Mouse (Mus musculus) hindbrain, embryonic 15.5 days (tissue): Measurements from ENCODE around the gene Atoh8. TPM values are rescaled to one million over a fixed set of nuclear protein-coding genes. Genes with fewer than 3 reads are reported as not detected.

Experiments used
- ATAC-seq: fragments of 200-750 bp; cut with Nextera tagmentation; 2 replicates; pipeline ENCODE4 v1.8.0; 2017; ENCODE audit warnings: low read depth, moderate number of reproducible peaks, moderate TSS enrichment; ENCODE audit not compliant: low FRiP score
- H3K27ac ChIP-seq: fragments of 300-500 bp; sonication (generic); replicated peaks from 2 replicates; pipeline ENCODE4 v1.5.1; 2015; ENCODE audit warnings: mild to moderate bottlenecking, inconsistent platforms
- H3K27me3 ChIP-seq: fragments of 300-500 bp; sonication (generic); 2 replicates; pipeline ENCODE4 v1.6.1; 2015; ENCODE audit warnings: control low read depth, inconsistent platforms
- H3K36me3 ChIP-seq: fragments of 300-500 bp; sonication (generic); 2 replicates; pipeline ENCODE4 v1.6.1; 2015; ENCODE audit warnings: control low read depth, inconsistent platforms
- H3K4me1 ChIP-seq: fragments of 300-500 bp; sonication (generic); replicated peaks from 2 replicates; pipeline ENCODE4 v1.6.1; 2015; ENCODE audit warnings: control low read depth, inconsistent platforms
- H3K4me2 ChIP-seq: fragments of 300-500 bp; sonication (generic); 2 replicates; pipeline ENCODE4 v1.6.1; 2015; ENCODE audit warnings: moderate library complexity, mild to moderate bottlenecking, inconsistent platforms
- H3K4me3 ChIP-seq: fragments of 300-500 bp; sonication (generic); 2 replicates; pipeline ENCODE4 v1.5.1; 2015; ENCODE audit warnings: mild to moderate bottlenecking, inconsistent platforms
- H3K9ac ChIP-seq: fragments of 300-500 bp; sonication (generic); 2 replicates; pipeline ENCODE4 v1.6.1; 2015; ENCODE audit warnings: inconsistent platforms
- H3K9me3 ChIP-seq: fragments of 300-500 bp; sonication (generic); 2 replicates; pipeline ENCODE4 v1.6.1; 2016; ENCODE audit warnings: control low read depth, inconsistent platforms
- WGBS: fragments of 180-500 bp; shearing (Covaris S2); methylation state at CpG from one replicate; pipeline ENCODE4 v1.1.7; 2015; 5-methylcytosine and 5-hydroxymethylcytosine counted together
- polyA plus RNA-seq: library from polyadenylated mRNA; unstranded; fragments of >200 nt; fragmentation: Nextera tagmentation; extraction: Ambion mirVana; gene quantifications from 2 replicates; pipeline ENCODE4 v1.2.1, GENCODE M21; 2015

Gene Atoh8
- polyA plus RNA-seq, 1 experiment from 2014 or later, result 4.2 TPM

- peaks cover 6% of the 10 kb centered on the region for H3K4me1 ChIP-seq
- no peak overlapping the region for H3K4me2 ChIP-seq
- H3K27ac ChIP-seq, result no peak overlapping the region
- no peak for ATAC-seq
- WGBS, result 73% methylated on average over 7 of the region's 7 CpGs
- peaks cover 5% of the 10 kb centered on the region; the same call in 1 of the 2 replicates for H3K27me3 ChIP-seq
- no peaks in the 10 kb centered on the region for H3K9me3 ChIP-seq
- no peak overlapping the region for H3K4me3 ChIP-seq
- H3K36me3 ChIP-seq, result no peaks in the 10 kb centered on the region
- no peak overlapping the region for H3K9ac ChIP-seq
Measured at GRCm38 (mm10) chr6:72204858-72205257, 30.5 kb downstream of the Atoh8 start.

- no peak overlapping the region for H3K9ac ChIP-seq
- no peak for ATAC-seq
- H3K4me3 ChIP-seq, result no peak overlapping the region
- no peaks in the 10 kb centered on the region for H3K27me3 ChIP-seq
- no peaks in the 10 kb centered on the region for H3K36me3 ChIP-seq
- H3K9me3 ChIP-seq, result no peaks in the 10 kb centered on the region
- peaks cover 6% of the 10 kb centered on the region for H3K4me1 ChIP-seq
- no peak overlapping the region for H3K4me2 ChIP-seq
- H3K27ac ChIP-seq, result no peak overlapping the region
- 80% methylated on average over 5 of the region's 5 CpGs for WGBS
Measured at GRCm38 (mm10) chr6:72203279-72203678, 32.1 kb downstream of the Atoh8 start.

- H3K4me3 ChIP-seq, result no peak overlapping the region
- H3K4me1 ChIP-seq, result peaks cover 6% of the 10 kb centered on the region
- no peak overlapping the region for H3K4me2 ChIP-seq
- no peak overlapping the region for H3K27ac ChIP-seq
- WGBS, result 84% methylated on average over 5 of the region's 5 CpGs
- H3K9ac ChIP-seq, result no peak overlapping the region
- no peaks in the 10 kb centered on the region for H3K9me3 ChIP-seq
- no peaks in the 10 kb centered on the region for H3K36me3 ChIP-seq
- H3K27me3 ChIP-seq, result no peaks in the 10 kb centered on the region
- no peak for ATAC-seq
Measured at GRCm38 (mm10) chr6:72202732-72203131, 32.6 kb downstream of the Atoh8 start.

- no peak for ATAC-seq
- Histone ChIP-seq H3K36me3 (no peaks in the 10 kb centered on the region), H3K4me3 (no peak overlapping the region), H3K27me3 (no peaks in the 10 kb centered on the region), H3K9ac (no peak overlapping the region), H3K4me2 (no peak overlapping the region), H3K4me1 (peaks cover 6% of the 10 kb centered on the region), H3K27ac (no peak overlapping the region), H3K9me3 (no peaks in the 10 kb centered on the region)
- 46% methylated on average over 11 of the region's 11 CpGs for WGBS
Measured at GRCm38 (mm10) chr6:72200595-72201256, 34.7 kb downstream of the Atoh8 start.

GRCm38 (mm10) chr6:72197515-72197914, 37.9 kb downstream of the Atoh8 start:
- Histone ChIP-seq H3K9me3 (no peaks in the 10 kb centered on the region), H3K4me3 (no peak overlapping the region), H3K9ac (no peak overlapping the region), H3K27me3 (no peaks in the 10 kb centered on the region), H3K36me3 (no peaks in the 10 kb centered on the region), H3K4me1 (peaks cover 6% of the 10 kb centered on the region), H3K4me2 (no peak overlapping the region), H3K27ac (no peak overlapping the region)
- no peak for ATAC-seq

GRCm38 (mm10) chr6:72196660-72197059, 38.7 kb downstream of the Atoh8 start:
- peaks cover under 1% of the 10 kb centered on the region; the same call in 1 of the 2 replicates for H3K27me3 ChIP-seq
- H3K9ac ChIP-seq, result no peak overlapping the region
- no peak overlapping the region for H3K4me3 ChIP-seq
- H3K9me3 ChIP-seq, result no peaks in the 10 kb centered on the region
- H3K36me3 ChIP-seq, result no peaks in the 10 kb centered on the region
- no peak for ATAC-seq
- WGBS, result 94% methylated on average over 3 of the region's 3 CpGs
- H3K4me2 ChIP-seq, result no peak overlapping the region
- peaks cover 6% of the 10 kb centered on the region for H3K4me1 ChIP-seq
- H3K27ac ChIP-seq, result no peak overlapping the region

GRCm38 (mm10) chr6:72190577-72190976, 44.8 kb downstream of the Atoh8 start:
- H3K9ac ChIP-seq, result no peak overlapping the region
- peaks cover 18% of the 10 kb centered on the region for H3K27me3 ChIP-seq
- H3K4me1 ChIP-seq, result peaks cover 11% of the 10 kb centered on the region
- H3K27ac ChIP-seq, result no peak overlapping the region
- H3K4me2 ChIP-seq, result no peak overlapping the region
- no peaks in the 10 kb centered on the region for H3K9me3 ChIP-seq
- no peak overlapping the region for H3K4me3 ChIP-seq
- 66% methylated on average over 5 of the region's 5 CpGs for WGBS
- no peaks in the 10 kb centered on the region for H3K36me3 ChIP-seq
- no peak for ATAC-seq

- H3K9ac ChIP-seq, result no peak overlapping the region
- H3K4me1 ChIP-seq, result peaks cover 11% of the 10 kb centered on the region
- no peak overlapping the region for H3K27ac ChIP-seq
- H3K36me3 ChIP-seq, result no peaks in the 10 kb centered on the region
- peaks cover 18% of the 10 kb centered on the region for H3K27me3 ChIP-seq
- 47% methylated on average over 6 of the region's 6 CpGs for WGBS
- ATAC-seq, result no peak
- no peak overlapping the region for H3K4me2 ChIP-seq
- H3K4me3 ChIP-seq, result no peak overlapping the region
- no peaks in the 10 kb centered on the region for H3K9me3 ChIP-seq
Measured at GRCm38 (mm10) chr6:72190120-72190519, 45.3 kb downstream of the Atoh8 start.

GRCm38 (mm10) chr6:72189061-72189863, 46.1 kb downstream of the Atoh8 start:
- Histone ChIP-seq H3K9ac (peak overlapping the region; percentile 28), H3K4me1 (peaks cover 11% of the 10 kb centered on the region), H3K4me2 (peak overlapping the region; percentile 55), H3K27ac (no peak overlapping the region; the same call in 1 of the 2 replicates), H3K9me3 (no peaks in the 10 kb centered on the region), H3K4me3 (peak overlapping the region; percentile 18), H3K27me3 (peaks cover 18% of the 10 kb centered on the region), H3K36me3 (no peaks in the 10 kb centered on the region)
- ATAC-seq, result no peak
- WGBS, result 3% methylated on average over 29 of the region's 29 CpGs

- H3K9ac ChIP-seq, result no peak overlapping the region
- H3K4me2 ChIP-seq, result no peak overlapping the region
- no peaks in the 10 kb centered on the region for H3K9me3 ChIP-seq
- 77% methylated on average over 6 of the region's 6 CpGs for WGBS
- no peak overlapping the region for H3K4me3 ChIP-seq
- H3K27me3 ChIP-seq, result peaks cover 18% of the 10 kb centered on the region
- H3K27ac ChIP-seq, result no peak overlapping the region
- ATAC-seq, result no peak
- no peaks in the 10 kb centered on the region for H3K36me3 ChIP-seq
- H3K4me1 ChIP-seq, result peaks cover 11% of the 10 kb centered on the region
Measured at GRCm38 (mm10) chr6:72186809-72187208, 48.6 kb downstream of the Atoh8 start.

GRCm38 (mm10) chr6:72185893-72186490, 49.4 kb downstream of the Atoh8 start:
- no peaks in the 10 kb centered on the region for H3K9me3 ChIP-seq
- no peaks in the 10 kb centered on the region for H3K36me3 ChIP-seq
- no peak overlapping the region for H3K9ac ChIP-seq
- WGBS, result 5% methylated on average over 6 of the region's 6 CpGs
- no peak overlapping the region for H3K4me3 ChIP-seq
- H3K27ac ChIP-seq, result no peak overlapping the region
- peak; percentile 86 for ATAC-seq
- peaks cover 11% of the 10 kb centered on the region for H3K4me1 ChIP-seq
- H3K4me2 ChIP-seq, result no peak overlapping the region
- peaks cover 14% of the 10 kb centered on the region; the same call in 1 of the 2 replicates for H3K27me3 ChIP-seq

- 80% methylated on average over 5 of the region's 5 CpGs for WGBS
- no peak for ATAC-seq
- Histone ChIP-seq H3K27ac (no peak overlapping the region), H3K9ac (no peak overlapping the region), H3K4me1 (peaks cover 10% of the 10 kb centered on the region), H3K9me3 (no peaks in the 10 kb centered on the region), H3K36me3 (no peaks in the 10 kb centered on the region), H3K27me3 (peaks cover 12% of the 10 kb centered on the region; the same call in 1 of the 2 replicates), H3K4me3 (no peak overlapping the region), H3K4me2 (no peak overlapping the region)
Measured at GRCm38 (mm10) chr6:72184576-72184975, 50.8 kb downstream of the Atoh8 start.
